Mouse (Mus musculus): ENCODE measurements at regions not wholly inside any gene's neighbourhood (a gene's known extent, or its start where the extent isn't known, plus 50 kb on each side); places are given as distances from the start of the nearest gene placed in this dataset.

DNA sequence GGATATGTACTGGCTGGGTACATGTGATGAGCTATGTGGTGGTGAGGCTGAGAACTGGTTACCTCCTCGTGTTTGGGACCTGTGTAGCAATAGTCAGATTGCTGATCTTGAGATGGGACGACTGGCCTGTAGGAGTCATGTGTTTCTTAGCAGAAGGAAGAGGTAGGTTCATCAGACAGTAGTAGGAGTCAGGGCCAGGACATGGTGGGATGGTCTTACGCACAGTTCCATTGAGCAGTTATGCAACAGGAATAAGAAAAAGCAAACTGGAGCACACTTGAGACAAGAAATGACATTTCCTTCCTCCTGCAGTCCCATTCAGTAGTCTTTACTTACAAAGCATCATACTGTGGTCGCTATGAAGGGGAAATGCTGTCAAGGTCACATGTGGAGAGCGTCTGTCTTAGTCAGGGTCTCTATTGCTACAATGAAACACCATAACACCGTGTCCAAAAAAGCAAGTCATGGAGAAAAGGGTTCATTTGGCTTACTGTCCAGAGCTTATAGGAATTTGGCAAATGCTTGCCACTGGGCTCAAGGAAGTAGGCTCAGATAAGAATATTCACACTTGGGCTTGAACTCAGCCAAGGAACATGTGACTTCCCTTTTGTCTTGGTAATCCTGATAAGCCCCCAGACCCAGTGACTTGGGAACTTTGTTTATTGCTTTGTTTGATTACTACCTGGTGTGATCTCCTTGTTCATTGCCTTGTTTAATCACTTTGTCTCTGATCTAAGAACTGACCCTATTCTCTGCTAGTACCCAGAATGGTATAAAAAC is 72.0 kb downstream of the Tnfaip3 start:
- no peaks in the 10 kb centered on the region for H3K27me3 ChIP-seq (replicated peaks)
- no peaks in the 10 kb centered on the region for H3K36me3 ChIP-seq (replicated peaks; ENCODE audit: low read length)
- TF ChIP-seq GATA1 (IDR thresholded peaks at IDR 0.05; ENCODE audit: borderline replicate concordance, low read length) (no peak), FLI1 (IDR thresholded peaks at IDR 0.05; ENCODE audit: low read length) (no peak)
- H3K4me1 ChIP-seq, result peaks cover 58% of the 10 kb centered on the region
- no peaks in the 10 kb centered on the region for H3K9me3 ChIP-seq
- H3K4me3 ChIP-seq (replicated peaks), result peak overlapping the region; percentile 73

DNA sequence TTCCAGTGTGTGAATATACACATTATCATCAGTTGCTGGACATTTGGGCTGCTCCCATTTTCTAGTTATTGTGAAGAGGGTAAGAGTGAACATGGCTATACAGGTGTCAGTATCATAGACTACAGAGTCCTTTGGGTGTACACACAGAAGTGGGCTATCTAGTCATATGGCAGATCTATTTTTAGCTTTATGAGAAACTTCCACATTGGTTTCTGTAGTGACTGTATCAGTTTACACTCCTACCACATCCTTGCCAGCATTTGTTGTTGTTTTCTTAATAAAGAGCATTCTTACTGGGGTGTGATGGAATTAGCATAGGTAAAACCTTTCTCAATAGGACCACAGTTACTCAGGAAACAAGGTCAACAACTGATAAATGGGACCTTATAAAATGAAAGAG is 68.7 kb downstream of the Tnfaip3 start:
- peaks cover 48% of the 10 kb centered on the region for H3K4me1 ChIP-seq
- no peak overlapping the region for H3K4me3 ChIP-seq (replicated peaks)
- TF ChIP-seq FLI1 (IDR thresholded peaks at IDR 0.05; ENCODE audit: low read length) (no peak), GATA1 (IDR thresholded peaks at IDR 0.05; ENCODE audit: borderline replicate concordance, low read length) (no peak)
- H3K36me3 ChIP-seq (replicated peaks; ENCODE audit: low read length), result no peaks in the 10 kb centered on the region
- H3K9me3 ChIP-seq, result no peaks in the 10 kb centered on the region
- no peaks in the 10 kb centered on the region for H3K27me3 ChIP-seq (replicated peaks)
